Mouse (Mus musculus) liver, embryonic 13.5 days (tissue): ENCODE data around the gene Trim68. TPM values are rescaled to one million over a fixed set of nuclear protein-coding genes. Genes with fewer than 3 reads are reported as not detected.

Source experiments
- ATAC-seq: fragments of 200-750 bp; cut with Nextera tagmentation; 2 replicates; pipeline ENCODE4 v1.8.0; 2017; ENCODE audit warnings: low read depth, mild to moderate bottlenecking, moderate number of reproducible peaks, moderate library complexity
- DNase-seq: peaks from one replicate; pipeline ENCODE4 v3.0.0; 2022
- H3K27ac ChIP-seq: fragments of 300-500 bp; sonication (generic); 2 replicates; pipeline ENCODE4 v1.5.1; 2015; ENCODE audit warnings: moderate library complexity, mild to moderate bottlenecking, inconsistent platforms
- H3K27me3 ChIP-seq: fragments of 300-500 bp; sonication (generic); 2 replicates; pipeline ENCODE4 v1.6.1; 2015; ENCODE audit warnings: mild to moderate bottlenecking, inconsistent platforms
- H3K36me3 ChIP-seq: fragments of 300-500 bp; sonication (generic); 2 replicates; pipeline ENCODE4 v1.6.1; 2015; ENCODE audit warnings: mild to moderate bottlenecking, inconsistent platforms
- H3K4me1 ChIP-seq: fragments of 300-500 bp; sonication (generic); replicated peaks from 2 replicates; pipeline ENCODE4 v1.6.1; 2015; ENCODE audit warnings: inconsistent platforms
- H3K4me2 ChIP-seq: fragments of 300-500 bp; sonication (generic); 2 replicates; pipeline ENCODE4 v1.6.1; 2015; ENCODE audit warnings: inconsistent platforms, mild to moderate bottlenecking, moderate library complexity
- H3K4me3 ChIP-seq: fragments of 300-500 bp; sonication (generic); replicated peaks from 2 replicates; pipeline ENCODE4 v1.5.1; 2015; ENCODE audit warnings: mild to moderate bottlenecking, inconsistent platforms
- H3K9ac ChIP-seq: fragments of 300-500 bp; sonication (generic); 2 replicates; pipeline ENCODE4 v1.6.1; 2015; ENCODE audit warnings: mild to moderate bottlenecking, inconsistent platforms
- H3K9me3 ChIP-seq: fragments of 300-500 bp; sonication (generic); replicated peaks from 2 replicates; pipeline ENCODE4 v1.6.1; 2016; ENCODE audit warnings: inconsistent platforms
- WGBS: fragments of 180-500 bp; shearing (Covaris S2); methylation state at CpG from one replicate; pipeline ENCODE4 v1.1.7; 2015; ENCODE audit not compliant: insufficient replicate concordance; 5-methylcytosine and 5-hydroxymethylcytosine counted together
- polyA plus RNA-seq: library from polyadenylated mRNA; unstranded; fragments of >200 nt; fragmentation: Nextera tagmentation; extraction: Ambion mirVana; gene quantifications from 2 replicates; pipeline ENCODE4 v1.2.1, GENCODE M21; 2015

Trim68 gene
- polyA plus RNA-seq: 1.6 and 1.7 TPM in 2 replicates

- Histone ChIP-seq H3K9me3 (no peaks in the 10 kb centered on the region), H3K27me3 (no peaks in the 10 kb centered on the region), H3K4me1 (0 out of 2 replicates have a peak, but pooled peaks cover 5% of the 10 kb centered on the region), H3K27ac (no peak within 1 kb of the TSS), H3K4me2 (peak within 1 kb of the TSS; percentile 72), H3K9ac (peak within 1 kb of the TSS; percentile 61), H3K36me3 (no peaks in the 10 kb centered on the region), H3K4me3 (peak within 1 kb of the TSS; percentile 59)
- peak; percentile 99 for ATAC-seq
- WGBS: 2% methylated on average over 40 of the region's 40 CpGs
- peak; percentile 78 for DNase-seq
These were observed at the start of gene Trim68 for GRCm38 (mm10) chr7:102686944-102687501. TSS of gene Trim68 (minus strand) at chr7:102687327.

DNA sequence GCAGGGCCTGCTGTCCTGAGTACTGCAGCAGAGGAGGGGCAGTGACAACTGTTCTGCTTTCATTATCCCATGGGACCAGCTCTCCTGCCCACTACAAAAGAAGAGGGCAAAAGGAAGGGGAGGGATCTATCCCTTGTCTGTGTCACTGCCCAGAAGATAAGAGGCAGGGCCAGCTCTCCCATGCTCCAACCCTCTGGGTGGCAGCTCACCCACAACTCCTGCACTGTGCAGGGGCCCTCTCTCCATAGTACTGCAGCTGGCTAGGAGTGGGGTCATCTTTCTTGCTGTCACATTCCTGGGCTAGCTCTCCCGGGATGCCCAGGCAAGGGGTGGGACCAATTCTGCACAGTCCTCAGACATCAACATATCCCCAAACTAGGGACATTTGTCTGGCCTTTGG, 46.7 kb upstream of the Trim68 start:
- ATAC-seq (no peak), DNase-seq (no peak)
- Histone ChIP-seq H3K4me3 (no peak overlapping the region), H3K4me2 (no peak overlapping the region), H3K9me3 (no peaks in the 10 kb centered on the region), H3K36me3 (no peaks in the 10 kb centered on the region), H3K4me1 (no peaks in the 10 kb centered on the region), H3K27me3 (no peaks in the 10 kb centered on the region), H3K27ac (no peak overlapping the region), H3K9ac (no peak overlapping the region)
- 48% methylated on average over 1 of the region's 1 CpGs for WGBS

GRCm38 (mm10) chr7:102727391-102727790, 40.3 kb upstream of the Trim68 start, which contains the start of gene Olfr559:
TSS of gene Olfr559 (minus strand) at chr7:102727491.
- Histone ChIP-seq H3K27ac (no peak within 1 kb of the TSS), H3K4me3 (no peak within 1 kb of the TSS), H3K9ac (no peak within 1 kb of the TSS), H3K27me3 (no peaks in the 10 kb centered on the region), H3K4me2 (no peak within 1 kb of the TSS), H3K36me3 (no peaks in the 10 kb centered on the region), H3K4me1 (no peaks in the 10 kb centered on the region), H3K9me3 (no peaks in the 10 kb centered on the region)
- no peak for DNase-seq
- no peak for ATAC-seq

GRCm38 (mm10) chr7:102718970-102719369, 31.8 kb upstream of the Trim68 start, which contains the start of gene Olfr33:
TSS of gene Olfr33 (minus strand) at chr7:102719070.
- ATAC-seq (no peak), DNase-seq (no peak)
- no peaks in the 10 kb centered on the region for H3K4me1 ChIP-seq
- H3K36me3 ChIP-seq: no peaks in the 10 kb centered on the region
- no peak within 1 kb of the TSS for H3K27ac ChIP-seq
- WGBS: 18% methylated on average over 1 of the region's 1 CpGs
- H3K27me3 ChIP-seq: no peaks in the 10 kb centered on the region
- H3K9ac ChIP-seq: no peak within 1 kb of the TSS
- H3K9me3 ChIP-seq: no peaks in the 10 kb centered on the region
- H3K4me3 ChIP-seq: no peak within 1 kb of the TSS
- no peak within 1 kb of the TSS for H3K4me2 ChIP-seq

DNA sequence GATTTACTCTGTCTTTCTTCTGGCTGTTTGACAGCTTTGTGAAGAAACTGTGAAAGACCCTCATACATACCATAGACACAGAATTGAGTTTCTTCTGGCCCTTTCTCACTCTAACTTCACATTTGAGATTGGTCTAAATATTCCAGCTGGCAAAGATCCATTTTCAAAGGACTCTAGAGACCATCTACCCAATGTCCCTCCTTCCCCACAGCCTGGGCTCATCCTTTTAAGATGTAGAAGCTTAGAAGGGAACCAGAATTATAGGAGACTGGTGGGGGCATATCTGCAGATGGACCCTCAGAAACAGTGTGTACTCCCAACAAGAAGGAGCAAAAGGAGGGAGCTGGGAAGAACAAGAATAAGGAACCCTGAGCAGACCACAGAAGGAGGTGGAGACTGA, 14.8 kb upstream of the Trim68 start, which contains the start of gene Olfr558:
Gene Olfr558 (plus strand): TSS at position 301 of the 400 bp plus-strand sequence.
- Histone ChIP-seq H3K4me3 (no peak within 1 kb of the TSS), H3K4me2 (no peak within 1 kb of the TSS), H3K27me3 (no peaks in the 10 kb centered on the region), H3K27ac (no peak within 1 kb of the TSS), H3K9me3 (no peaks in the 10 kb centered on the region), H3K36me3 (no peaks in the 10 kb centered on the region), H3K9ac (no peak within 1 kb of the TSS), H3K4me1 (no peaks in the 10 kb centered on the region)
- ATAC-seq (no peak), DNase-seq (no peak)

DNA sequence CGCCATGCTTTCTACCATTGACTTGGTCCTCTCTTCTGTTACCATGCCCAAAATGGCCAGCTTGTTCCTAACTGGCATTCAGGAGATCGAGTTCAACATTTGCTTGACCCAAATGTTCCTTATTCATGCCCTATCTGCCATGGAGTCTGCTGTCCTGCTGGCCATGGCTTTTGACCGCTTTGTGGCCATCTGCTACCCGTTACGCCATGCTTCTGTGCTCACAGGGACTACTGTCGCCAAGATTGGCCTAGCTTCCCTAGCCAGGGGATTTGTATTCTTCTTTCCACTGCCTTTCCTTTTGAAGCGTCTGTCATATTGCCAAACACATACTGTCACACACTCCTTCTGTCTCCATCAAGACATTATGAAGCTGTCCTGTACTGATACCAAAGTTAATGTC, 11.3 kb upstream of the Trim68 start:
- H3K27ac ChIP-seq: no peak overlapping the region
- ATAC-seq (no peak), DNase-seq (no peak)
- no peak overlapping the region for H3K4me2 ChIP-seq
- H3K9me3 ChIP-seq: no peaks in the 10 kb centered on the region
- no peaks in the 10 kb centered on the region for H3K36me3 ChIP-seq
- no peaks in the 10 kb centered on the region for H3K27me3 ChIP-seq
- no peaks in the 10 kb centered on the region for H3K4me1 ChIP-seq
- no peak overlapping the region for H3K4me3 ChIP-seq
- H3K9ac ChIP-seq: no peak overlapping the region
- WGBS: 75% methylated on average over 7 of the region's 7 CpGs

DNA sequence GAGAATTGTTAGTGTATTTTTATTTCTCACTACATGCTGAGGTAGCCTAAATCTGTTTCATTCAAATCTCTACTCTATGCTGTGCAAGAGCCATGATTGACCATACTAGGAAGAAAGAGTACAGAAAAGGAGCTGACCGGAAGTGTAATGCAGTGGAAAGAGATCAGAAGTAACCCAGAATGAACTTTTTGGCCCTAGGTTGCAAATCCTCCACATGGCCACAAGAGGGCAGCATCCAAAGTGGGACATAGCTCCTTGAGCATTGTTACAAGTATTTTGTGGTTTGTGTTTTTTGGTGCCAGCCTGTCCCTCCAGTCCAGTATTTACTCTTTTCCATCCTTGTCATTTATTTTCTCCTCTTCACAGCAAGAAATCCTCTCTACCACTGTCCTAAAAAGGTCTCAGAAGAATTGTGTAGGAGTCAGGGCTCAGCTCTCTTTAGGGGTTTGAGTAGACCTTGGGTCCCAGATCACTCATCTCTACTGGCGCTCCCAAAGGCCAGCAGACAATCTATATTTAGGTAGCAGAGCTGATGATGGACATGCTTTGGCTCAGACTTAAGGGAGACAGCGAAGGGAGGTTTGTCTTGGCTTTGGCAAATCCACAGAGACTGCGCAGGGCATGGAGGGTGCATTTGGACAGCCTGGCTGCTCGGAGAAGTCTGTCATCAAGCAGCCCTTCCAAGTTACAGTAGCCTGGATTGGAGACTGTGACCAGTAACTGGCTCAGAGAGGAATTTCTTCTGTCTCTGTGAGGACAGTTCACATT, 8.4 kb upstream of the Trim68 start, which contains the start of gene Olfr557:
Gene Olfr557 (plus strand): TSS at position 553 of the 768 bp plus-strand sequence.
- H3K4me2 ChIP-seq: no peak within 1 kb of the TSS
- ATAC-seq: no peak
- 59% methylated on average over 5 of the region's 5 CpGs for WGBS
- no peaks in the 10 kb centered on the region for H3K27me3 ChIP-seq
- H3K4me1 ChIP-seq: no peaks in the 10 kb centered on the region
- H3K9me3 ChIP-seq: no peaks in the 10 kb centered on the region
- H3K36me3 ChIP-seq: no peaks in the 10 kb centered on the region
- no peak for DNase-seq
- H3K9ac ChIP-seq: no peak within 1 kb of the TSS
- no peak within 1 kb of the TSS for H3K27ac ChIP-seq
- no peak within 1 kb of the TSS for H3K4me3 ChIP-seq

DNA sequence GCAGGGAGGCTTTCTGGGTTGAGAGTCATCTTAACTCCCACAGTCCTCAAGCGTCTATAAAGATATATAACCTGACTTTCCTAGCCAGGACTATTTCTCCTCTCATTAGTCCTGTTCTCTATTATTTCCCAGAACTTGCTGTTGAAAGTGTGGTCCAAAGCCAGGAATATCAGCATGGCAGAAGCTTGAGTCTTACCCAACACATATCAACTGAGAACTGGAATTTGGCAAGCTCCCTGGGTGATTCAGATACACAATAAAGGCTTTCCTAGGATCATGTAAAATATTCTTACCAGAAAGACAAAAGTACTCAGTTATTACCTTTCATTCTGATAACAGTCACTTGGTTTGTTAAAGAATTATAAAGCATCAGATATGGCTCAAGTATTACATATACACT, 5.2 kb downstream of the Trim68 start:
- Histone ChIP-seq H3K36me3 (no peaks in the 10 kb centered on the region), H3K9me3 (no peaks in the 10 kb centered on the region), H3K4me1 (no peaks in the 10 kb centered on the region), H3K27me3 (no peaks in the 10 kb centered on the region), H3K9ac (no peak overlapping the region), H3K4me2 (no peak overlapping the region), H3K27ac (no peak overlapping the region), H3K4me3 (no peak overlapping the region)
- 73% methylated on average over 1 of the region's 1 CpGs for whole genome bisulfite sequencing
- ATAC-seq: no peak
- no peak for DNase-seq

- Histone ChIP-seq H3K4me1 (no peaks in the 10 kb centered on the region), H3K27me3 (no peaks in the 10 kb centered on the region), H3K27ac (no peak overlapping the region), H3K9me3 (no peaks in the 10 kb centered on the region), H3K9ac (no peak overlapping the region), H3K4me3 (no peak overlapping the region), H3K4me2 (no peak overlapping the region), H3K36me3 (no peaks in the 10 kb centered on the region)
- 58% methylated on average over 2 of the region's 2 CpGs for WGBS
- ATAC-seq (no peak), DNase-seq (no peak)
These were observed 10.9 kb downstream of the Trim68 start for GRCm38 (mm10) chr7:102676225-102676624.

DNA sequence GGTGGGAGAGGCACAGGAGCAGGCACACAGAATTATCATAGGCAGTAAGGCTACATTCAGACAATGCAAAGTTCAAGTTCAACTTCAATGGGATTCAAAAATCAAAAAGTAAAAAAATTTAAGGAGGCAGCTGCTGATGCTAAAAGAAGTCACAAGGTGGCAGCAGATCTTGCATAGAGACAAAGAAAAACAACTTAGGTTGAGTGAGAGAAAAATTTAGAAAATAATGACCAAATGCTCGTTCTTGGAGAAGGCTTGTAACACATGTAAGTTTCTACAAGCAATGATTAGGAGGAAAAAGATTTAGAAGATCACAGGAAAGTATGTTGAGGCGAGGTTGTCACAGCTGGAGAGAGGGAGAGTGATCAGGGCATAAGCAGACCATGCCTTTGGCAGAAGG, 21.7 kb downstream of the Trim68 start:
- H3K27ac ChIP-seq: no peak overlapping the region
- H3K9ac ChIP-seq: no peak overlapping the region
- H3K27me3 ChIP-seq: no peaks in the 10 kb centered on the region
- 18% methylated on average over 2 of the region's 2 CpGs for WGBS
- H3K4me3 ChIP-seq: no peak overlapping the region
- H3K36me3 ChIP-seq: no peaks in the 10 kb centered on the region
- no peak for ATAC-seq
- H3K4me1 ChIP-seq: no peaks in the 10 kb centered on the region
- no peak for DNase-seq
- H3K9me3 ChIP-seq: no peaks in the 10 kb centered on the region
- H3K4me2 ChIP-seq: no peak overlapping the region

GRCm38 (mm10) chr7:102664599-102664998, 22.5 kb downstream of the Trim68 start, which contains the start of gene Olfr556:
TSS of gene Olfr556 (plus strand) at chr7:102664899.
- Histone ChIP-seq H3K27me3 (no peaks in the 10 kb centered on the region), H3K36me3 (no peaks in the 10 kb centered on the region), H3K4me2 (no peak within 1 kb of the TSS), H3K4me1 (no peaks in the 10 kb centered on the region), H3K27ac (no peak within 1 kb of the TSS), H3K4me3 (no peak within 1 kb of the TSS), H3K9me3 (no peaks in the 10 kb centered on the region), H3K9ac (no peak within 1 kb of the TSS)
- no peak for ATAC-seq
- DNase-seq: no peak
- WGBS: 52% methylated on average over 3 of the region's 3 CpGs

DNA sequence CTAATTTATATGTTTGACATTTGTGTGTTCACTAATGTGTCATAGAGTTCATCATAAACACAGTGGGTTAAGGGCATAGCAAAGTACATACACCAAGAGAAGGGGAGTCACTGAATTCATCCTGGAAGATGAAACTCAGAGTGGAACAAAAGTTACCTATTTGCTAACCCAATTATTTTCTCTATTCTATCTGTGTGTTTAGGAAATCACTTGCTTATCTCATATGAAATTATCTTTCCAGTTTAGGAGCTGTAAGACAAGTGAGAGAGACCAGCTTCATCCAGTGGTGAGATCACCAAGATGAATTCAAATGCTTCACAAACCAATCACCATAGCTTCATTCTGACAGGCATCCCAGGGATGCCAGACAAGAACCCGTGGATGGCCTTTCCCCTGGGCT, 28.6 kb downstream of the Trim68 start, which contains the start of gene Olfr555:
Gene Olfr555 (plus strand): TSS at position 301 of the 400 bp plus-strand sequence.
- Histone ChIP-seq H3K27ac (no peak within 1 kb of the TSS), H3K36me3 (no peaks in the 10 kb centered on the region), H3K4me2 (no peak within 1 kb of the TSS), H3K9ac (no peak within 1 kb of the TSS), H3K27me3 (no peaks in the 10 kb centered on the region), H3K4me1 (no peaks in the 10 kb centered on the region), H3K4me3 (no peak within 1 kb of the TSS), H3K9me3 (no peaks in the 10 kb centered on the region)
- DNase-seq (no peak), ATAC-seq (no peak)
- 39% methylated on average over 1 of the region's 1 CpGs for WGBS
